Mouse (Mus musculus) kidney, adult 2 months (tissue): ENCODE measurements around the gene Rps23.

Experiments used
- CTCF ChIP-seq: fragments of 200-500 bp; conservative IDR thresholded peaks from 2 replicates; pipeline ENCODE4 v1.5.1; 2011; ENCODE audit warnings: low read depth, mild to moderate bottlenecking, control low read depth, low read length, moderate library complexity, mixed read lengths; ENCODE audit not compliant: insufficient read depth, insufficient read length
- POLR2A ChIP-seq: fragments of 200-500 bp; IDR thresholded peaks from one replicate; pipeline ENCODE4 v1.6.1; 2011; ENCODE audit warnings: low read depth, low read length, control low read depth

DNA sequence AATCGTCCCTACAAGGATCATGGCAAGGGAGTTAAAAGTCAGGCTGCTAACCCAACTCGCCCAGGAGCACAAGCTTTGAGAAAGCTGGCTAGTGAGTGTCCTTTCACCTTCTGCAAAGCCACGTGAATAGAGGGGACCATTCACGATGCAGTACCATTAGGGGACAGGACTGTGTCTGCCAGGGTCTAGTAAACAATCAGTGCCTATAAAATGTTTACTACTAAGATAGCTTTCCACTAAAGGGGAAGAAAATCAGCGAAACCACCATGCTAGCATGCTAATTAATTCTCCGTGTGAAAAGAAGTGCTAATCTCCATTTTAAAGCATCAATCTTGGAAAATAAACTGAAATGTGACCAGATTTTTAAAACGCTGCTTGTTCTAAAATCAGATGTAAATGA lies 50.7 kb downstream of the Rps23 start:
- TF ChIP-seq CTCF = no peak
- TF ChIP-seq POLR2A = no peak
